Mouse (Mus musculus) ovary, postnatal 14 days (tissue): ENCODE measurements around the gene Gm45716.
"Not testable (repeated sequence)": the region's sequence is repeated elsewhere in the genome, so short reads cannot be mapped to it uniquely, and the experiment has no call there.

Experiments
- DNase-seq: peaks from one replicate; pipeline ENCODE4 v3.0.0; 2022; ENCODE audit warnings: low spot score

Gm45716 gene

GRCm38 (mm10) chr11:90250189-90250588 is 62.7 kb downstream of the Gm45716 start:
- DNase-seq = no peak

- no peak for DNase-seq
Observed at GRCm38 (mm10) chr11:90250730-90251129, 63.2 kb downstream of the Gm45716 start.

GRCm38 (mm10) chr11:90251923-90252322 is 64.4 kb downstream of the Gm45716 start:
- DNase-seq = no peak

GRCm38 (mm10) chr11:90252366-90252765 is 64.9 kb downstream of the Gm45716 start:
- DNase-seq = no peak

- no peak for DNase-seq
Observed at GRCm38 (mm10) chr11:90254536-90254935, 67.1 kb downstream of the Gm45716 start.

- no peak for DNase-seq
Observed at GRCm38 (mm10) chr11:90255687-90256086, 68.2 kb downstream of the Gm45716 start.

- no peak for DNase-seq
Observed at GRCm38 (mm10) chr11:90256833-90257525, 69.5 kb downstream of the Gm45716 start.

GRCm38 (mm10) chr11:90258321-90258927 is 70.9 kb downstream of the Gm45716 start:
- DNase-seq = no peak

- no peak for DNase-seq
Observed at GRCm38 (mm10) chr11:90259071-90259470, 71.6 kb downstream of the Gm45716 start.

GRCm38 (mm10) chr11:90259826-90260225 is 72.3 kb downstream of the Gm45716 start:
- no peak for DNase-seq

- no peak for DNase-seq
Observed at GRCm38 (mm10) chr11:90264180-90264579, 76.7 kb downstream of the Gm45716 start.

GRCm38 (mm10) chr11:90265581-90265980 is 78.1 kb downstream of the Gm45716 start:
- DNase-seq = no peak

GRCm38 (mm10) chr11:90268934-90269333 is 81.5 kb downstream of the Gm45716 start:
- no peak for DNase-seq

GRCm38 (mm10) chr11:90269398-90270123 is 82.1 kb downstream of the Gm45716 start:
- no peak for DNase-seq

GRCm38 (mm10) chr11:90270132-90270877 is 82.8 kb downstream of the Gm45716 start:
- no peak for DNase-seq

- DNase-seq = no peak
Observed at GRCm38 (mm10) chr11:90274187-90274586, 86.7 kb downstream of the Gm45716 start.

GRCm38 (mm10) chr11:90275663-90276062 is 88.2 kb downstream of the Gm45716 start:
- no peak for DNase-seq

GRCm38 (mm10) chr11:90276150-90276549 is 88.7 kb downstream of the Gm45716 start:
- DNase-seq = no peak

- no peak for DNase-seq
Observed at GRCm38 (mm10) chr11:90276561-90276960, 89.1 kb downstream of the Gm45716 start.

GRCm38 (mm10) chr11:90280069-90280468 is 92.6 kb downstream of the Gm45716 start:
- no peak for DNase-seq

- DNase-seq = not testable (repeated sequence)
Observed at GRCm38 (mm10) chr11:90281943-90282342, 94.5 kb downstream of the Gm45716 start.

GRCm38 (mm10) chr11:90283159-90283558 is 95.7 kb downstream of the Gm45716 start:
- no peak for DNase-seq
